Mouse (Mus musculus): Measurements from ENCODE around the gene Gins1.

The Gins1 gene

DNA sequence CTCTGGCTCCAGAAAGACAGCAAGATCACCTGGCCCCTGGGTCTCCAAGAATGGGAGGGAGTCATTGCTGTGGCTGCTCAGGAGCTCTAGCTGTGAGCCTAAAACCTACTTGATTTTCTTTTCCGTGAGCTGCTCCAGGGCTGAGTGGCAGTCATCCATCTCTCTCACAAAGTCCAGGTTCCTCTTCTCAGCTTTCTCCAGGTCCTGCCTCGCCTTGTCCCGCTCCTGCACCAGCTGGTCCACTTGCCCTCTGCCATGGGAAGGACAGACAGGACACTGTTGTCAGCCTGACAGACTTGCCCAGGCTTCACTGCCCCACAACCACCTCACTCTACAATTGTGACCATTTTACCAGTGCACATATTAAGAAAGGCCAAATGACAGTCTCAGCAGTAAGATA is 58.0 kb downstream of the Gins1 start:
- no peak for DNase-seq (ENCODE audit: low spot score)

DNA sequence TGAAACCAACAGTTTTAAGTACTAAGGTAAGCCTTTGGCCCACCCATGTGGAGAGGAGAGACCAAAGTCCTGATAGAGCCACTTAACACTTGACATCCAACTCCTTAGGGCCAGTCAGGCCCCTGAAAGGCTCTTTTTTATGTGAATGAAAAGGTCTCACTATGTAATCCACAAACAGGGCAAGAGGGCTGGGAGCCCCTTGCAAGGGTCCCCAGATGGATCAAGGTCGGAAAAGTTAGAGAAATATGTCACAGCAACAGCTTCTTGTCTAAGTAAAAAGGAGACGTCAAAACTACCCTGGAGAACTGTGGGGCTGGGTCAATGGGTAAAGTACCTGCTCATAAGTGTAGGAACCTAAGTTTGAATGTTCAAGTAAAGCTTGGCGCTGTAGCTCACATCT is 59.4 kb downstream of the Gins1 start:
- DNase-seq (ENCODE audit: low spot score), result no peak

DNA sequence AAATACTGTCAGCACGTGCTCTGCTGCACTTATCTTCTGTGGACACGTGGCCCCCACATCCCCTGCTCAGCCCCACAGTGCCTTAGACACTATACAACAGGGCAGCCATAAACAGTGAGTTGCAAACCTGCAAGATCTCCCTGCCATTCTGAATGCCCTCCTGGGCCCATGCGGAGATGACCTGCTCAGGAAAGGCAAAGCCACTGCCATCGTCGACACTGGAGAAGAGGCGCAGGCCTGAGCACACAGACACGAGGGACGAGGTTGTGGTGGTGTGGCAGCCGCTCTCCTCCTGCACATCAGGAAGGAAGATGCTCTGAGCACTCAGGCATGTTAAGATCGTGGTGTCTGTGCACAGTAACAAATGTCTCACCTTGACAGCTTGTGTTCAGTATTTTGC is 60.8 kb downstream of the Gins1 start:
- no peak for DNase-seq (ENCODE audit: low spot score)

DNA sequence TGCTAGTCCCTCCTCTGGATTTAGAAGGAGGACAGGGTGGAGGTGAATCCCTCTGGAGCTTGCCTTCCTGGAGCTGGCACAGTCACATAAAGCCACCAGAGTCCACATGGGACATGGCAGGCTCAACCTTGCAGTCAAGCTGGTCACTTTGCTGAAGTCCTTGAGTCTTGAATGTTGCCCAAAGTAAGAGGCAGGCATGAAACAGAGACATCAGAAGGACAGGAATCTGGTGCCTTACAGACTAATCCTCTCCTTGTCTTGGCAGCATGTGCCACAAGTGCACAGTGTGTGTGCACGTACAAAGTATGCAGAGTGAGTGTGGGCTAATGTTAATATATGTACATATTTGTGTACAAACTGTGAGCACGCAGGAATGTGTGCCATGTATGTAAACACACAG is 62.3 kb downstream of the Gins1 start:
- no peak for DNase-seq (ENCODE audit: low spot score)

DNA sequence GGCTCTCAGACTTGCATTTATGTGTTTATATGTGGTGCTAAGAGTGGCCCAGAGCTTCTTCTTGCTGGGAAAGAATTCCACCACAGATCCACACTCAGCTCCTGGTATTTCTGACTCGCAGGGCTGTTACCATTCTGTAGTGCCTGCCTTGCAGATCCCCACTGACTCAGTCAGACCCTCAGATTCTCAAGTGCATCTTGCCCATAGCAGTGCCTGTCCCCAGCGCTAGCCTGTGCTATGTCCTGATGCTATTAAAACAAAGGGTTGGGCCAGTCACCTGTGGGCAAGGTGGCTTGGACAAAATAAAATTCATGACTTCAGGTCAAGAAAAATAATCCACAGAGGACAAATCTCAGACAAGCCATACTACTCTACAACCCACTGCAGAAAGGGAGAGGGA is 64.0 kb downstream of the Gins1 start:
- DNase-seq (ENCODE audit: low spot score), result no peak

DNA sequence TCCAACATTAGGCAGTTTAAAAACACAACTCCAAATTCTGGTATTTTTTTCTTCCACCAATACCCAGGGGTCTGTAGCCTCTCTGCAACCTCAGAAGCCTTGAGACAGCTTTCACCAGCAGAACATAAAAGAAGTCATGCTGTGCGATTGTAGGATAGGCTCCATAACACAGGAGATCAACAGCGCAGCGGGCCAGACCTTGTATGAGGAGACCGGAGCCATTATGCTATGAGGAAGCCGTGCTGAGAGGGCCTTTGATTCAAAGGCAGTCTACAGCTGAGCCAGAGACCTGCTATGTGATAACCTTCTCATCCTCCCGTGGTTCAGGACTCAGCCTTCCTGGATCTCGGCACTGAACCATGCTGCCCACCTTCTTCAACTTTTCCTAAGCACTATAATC is 66.7 kb downstream of the Gins1 start:
- DNase-seq (ENCODE audit: low spot score), result no peak

DNA sequence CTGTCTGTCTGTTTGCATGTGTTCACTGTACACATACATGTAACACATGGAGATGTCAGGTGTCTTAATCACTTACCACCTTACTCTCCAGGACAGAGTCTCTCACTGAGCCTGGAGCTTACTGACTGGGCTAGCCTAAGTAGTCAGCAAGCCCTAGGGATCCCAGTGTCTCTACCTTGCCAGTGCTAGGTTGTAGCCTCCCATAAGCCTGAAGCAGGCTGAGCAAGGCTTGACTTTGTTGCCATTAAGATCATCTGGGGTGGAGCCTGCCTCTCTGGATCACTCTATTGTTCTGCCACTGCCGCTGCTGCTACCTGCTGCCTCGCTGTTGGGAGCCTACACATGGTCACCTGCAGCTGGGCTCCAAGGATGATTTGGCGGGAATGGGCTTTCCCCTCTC is 67.5 kb downstream of the Gins1 start:
- DNase-seq (ENCODE audit: low spot score), result no peak

DNA sequence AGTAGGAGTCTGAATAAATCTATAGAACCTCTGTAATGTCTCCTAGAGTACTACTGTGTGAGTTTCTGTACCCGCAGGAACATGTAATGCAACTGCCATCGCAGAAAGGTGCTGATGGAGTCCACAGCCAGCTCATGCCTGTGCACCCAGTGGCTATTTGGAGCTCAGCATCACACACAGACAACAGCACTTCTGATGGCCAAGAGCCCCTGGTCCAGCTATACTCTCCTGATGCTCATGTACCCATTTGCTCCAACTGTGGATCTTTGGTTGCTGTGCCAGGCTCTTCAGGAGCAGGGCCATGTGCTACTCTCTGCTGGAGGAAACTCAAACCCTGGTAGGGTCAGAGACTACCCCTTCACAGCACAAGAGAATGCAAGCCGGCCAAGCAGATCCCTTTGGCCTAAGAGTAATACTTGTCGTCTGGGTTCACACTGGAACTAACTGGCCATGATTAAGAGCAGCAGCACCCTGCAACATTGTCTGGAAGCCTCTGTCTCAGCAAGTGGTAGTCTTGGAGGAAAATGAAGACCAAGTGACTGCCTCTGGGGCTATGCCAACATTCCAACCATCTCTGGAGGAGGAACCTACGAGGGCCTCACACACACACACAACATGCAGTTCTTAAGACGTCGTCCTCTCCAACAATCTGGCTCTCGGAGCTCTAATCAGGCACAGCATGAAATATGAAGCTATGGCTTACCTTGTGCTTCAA is 68.4 kb downstream of the Gins1 start:
- no peak for DNase-seq (ENCODE audit: low spot score)

DNA sequence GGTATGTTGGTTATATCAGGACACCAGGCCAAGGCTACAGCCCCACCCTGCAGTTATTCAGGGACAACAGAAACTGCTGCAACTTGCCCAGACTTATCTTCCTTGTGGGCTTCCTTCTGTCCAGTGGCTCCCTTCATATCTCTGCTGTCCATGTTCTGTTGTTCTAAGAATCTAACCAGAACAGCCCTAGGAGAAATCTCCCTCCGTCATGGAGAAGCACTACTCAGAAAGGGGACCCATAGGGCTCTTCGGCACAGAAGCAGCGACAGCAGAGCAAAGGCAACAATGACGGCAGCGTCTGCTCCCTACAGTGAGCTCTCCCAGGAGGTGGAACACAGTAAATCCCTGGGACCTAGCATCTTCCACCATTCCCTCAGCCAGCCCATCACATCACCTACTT is 71.7 kb downstream of the Gins1 start:
- DNase-seq (ENCODE audit: low spot score), result no peak

DNA sequence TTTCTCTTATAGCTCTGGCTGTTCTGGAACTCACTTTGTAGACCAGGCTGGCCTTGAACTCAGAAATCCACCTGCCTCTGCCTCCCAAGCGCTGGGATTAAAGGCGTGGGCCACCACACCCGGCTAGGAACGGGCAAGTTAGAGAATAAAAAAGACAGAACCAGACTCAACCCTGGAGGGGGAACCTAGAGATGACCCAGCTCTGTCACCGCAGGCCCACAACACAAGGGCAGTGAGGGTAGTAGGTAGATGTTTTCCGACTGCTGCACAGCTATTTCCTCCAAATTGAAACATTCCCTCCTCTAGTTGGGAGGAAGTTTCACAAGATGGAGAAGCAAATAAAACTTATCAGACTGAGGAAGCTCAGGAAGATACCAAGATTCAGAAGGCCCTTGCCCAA is 72.5 kb downstream of the Gins1 start:
- DNase-seq (ENCODE audit: low spot score), result no peak

DNA sequence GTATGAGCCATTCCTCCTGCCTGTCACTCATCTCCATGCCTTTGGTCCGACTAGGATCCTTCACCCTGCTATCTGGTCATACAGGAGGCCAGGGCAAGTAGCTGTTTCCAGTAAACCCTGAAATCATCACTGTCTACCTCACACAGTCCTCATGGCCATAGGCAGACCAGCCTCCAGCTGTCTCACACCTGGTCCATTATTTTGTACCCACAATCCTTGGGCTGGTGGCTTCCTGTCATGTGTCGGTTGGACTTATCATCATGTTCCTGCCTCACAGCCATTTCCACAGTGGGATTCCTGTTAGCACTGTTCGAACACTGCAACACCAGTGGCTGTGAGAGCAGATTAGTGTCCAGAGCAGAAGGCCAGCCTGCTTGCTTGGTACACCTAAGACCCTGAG is 73.6 kb downstream of the Gins1 start:
- no peak for DNase-seq (ENCODE audit: low spot score)

DNA sequence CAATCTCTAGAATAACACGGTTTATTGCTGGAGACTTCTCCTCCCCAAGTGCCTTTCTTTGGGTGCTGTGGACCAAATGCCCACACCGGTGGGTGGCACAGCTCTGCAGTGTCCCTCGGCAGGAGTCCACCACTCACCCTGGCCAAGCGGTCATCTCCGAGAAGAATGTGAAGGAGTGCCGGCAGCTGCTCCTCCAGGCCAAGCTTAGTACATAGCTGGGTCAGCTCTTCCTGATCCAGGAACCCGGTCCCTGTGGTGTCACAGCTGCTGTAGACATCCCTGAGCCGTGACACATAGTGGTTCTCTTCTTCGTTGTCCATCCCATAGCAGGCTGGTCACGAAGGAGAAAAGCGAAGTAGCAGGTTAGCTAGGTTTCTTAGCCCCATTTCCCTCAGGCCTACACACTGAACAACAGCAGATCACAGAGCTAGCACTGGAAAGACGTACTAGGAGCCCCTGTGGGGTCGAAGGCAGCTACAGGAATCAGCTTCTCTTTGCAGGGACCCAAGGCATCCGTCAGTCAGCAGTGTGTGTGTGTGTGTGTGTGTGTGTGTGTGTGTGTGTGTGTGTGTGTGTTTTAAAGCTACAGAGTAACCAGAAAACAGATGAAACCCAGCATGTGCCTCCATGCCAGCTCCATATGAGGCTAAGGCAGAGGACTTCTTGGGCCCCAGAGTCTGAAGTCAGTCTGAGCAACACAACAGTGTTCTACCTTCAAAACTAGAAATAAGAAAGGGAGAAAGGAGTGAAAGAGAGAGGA is 74.8 kb downstream of the Gins1 start:
- DNase-seq (ENCODE audit: low spot score), result no peak
